Mouse (Mus musculus): Measurements from ENCODE around the gene Grip1. TPM values are rescaled to one million over a fixed set of nuclear protein-coding genes. Genes with fewer than 3 reads are reported as not detected.
A peak's percentile ranks its signal among the peaks of the same experiment; 100 is the strongest.

The Grip1 gene
- polyA plus RNA-seq, 1 experiment from 2014 or later: 5.4 TPM

GRCm38 (mm10) chr10:119475166-119475565 lies 21.5 kb downstream of the Grip1 start:
- Histone ChIP-seq H3K9ac (ENCODE audit: low read depth, low read length) (no peak overlapping the region), H3K27ac (ENCODE audit: low read depth, low read length) (no peak overlapping the region), H3K4me1 (ENCODE audit: control insufficient read depth, insufficient read depth, low read length) (no peaks in the 10 kb centered on the region), H3K4me3 (ENCODE audit: low read length) (no peak overlapping the region), H3K27me3 (ENCODE audit: control insufficient read depth, insufficient read depth, low read length) (no peaks in the 10 kb centered on the region), H3K4me2 (replicated peaks; ENCODE audit: low read depth, low read length) (no peak overlapping the region), H3K36me3 (ENCODE audit: control insufficient read depth, insufficient read depth, low read length) (no peaks in the 10 kb centered on the region), H3K9me3 (ENCODE audit: control insufficient read depth, low read length) (no peaks in the 10 kb centered on the region)
- ATAC-seq (ENCODE audit: low FRiP score, low TSS enrichment): no peak
- WGBS: 59% methylated on average over 9 of the region's 9 CpGs

- Histone ChIP-seq H3K9ac (ENCODE audit: low read depth, low read length) (no peak overlapping the region), H3K4me3 (ENCODE audit: low read length) (no peak overlapping the region), H3K4me2 (replicated peaks; ENCODE audit: low read depth, low read length) (no peak overlapping the region), H3K4me1 (ENCODE audit: control insufficient read depth, insufficient read depth, low read length) (0 out of 2 replicates have a peak, but pooled peaks cover 1% of the 10 kb centered on the region), H3K36me3 (ENCODE audit: control insufficient read depth, insufficient read depth, low read length) (no peaks in the 10 kb centered on the region), H3K27me3 (ENCODE audit: control insufficient read depth, insufficient read depth, low read length) (no peaks in the 10 kb centered on the region), H3K9me3 (ENCODE audit: control insufficient read depth, low read length) (no peaks in the 10 kb centered on the region), H3K27ac (ENCODE audit: low read depth, low read length) (no peak overlapping the region)
- ATAC-seq (ENCODE audit: low FRiP score, low TSS enrichment): no peak
- WGBS: 88% methylated on average over 8 of the region's 8 CpGs
Observed at GRCm38 (mm10) chr10:119477661-119478060, 24.0 kb downstream of the Grip1 start.

- H3K27ac ChIP-seq (ENCODE audit: low read depth, low read length): no peak overlapping the region
- no peaks in the 10 kb centered on the region for H3K9me3 ChIP-seq (ENCODE audit: control insufficient read depth, low read length)
- H3K4me2 ChIP-seq (replicated peaks; ENCODE audit: low read depth, low read length): no peak overlapping the region
- 42% methylated on average over 17 of the region's 17 CpGs for WGBS
- H3K36me3 ChIP-seq (ENCODE audit: control insufficient read depth, insufficient read depth, low read length): no peaks in the 10 kb centered on the region
- peaks cover 11% of the 10 kb centered on the region; the same call in 1 of the 2 replicates for H3K4me1 ChIP-seq (ENCODE audit: control insufficient read depth, insufficient read depth, low read length)
- H3K9ac ChIP-seq (ENCODE audit: low read depth, low read length): no peak overlapping the region
- no peaks in the 10 kb centered on the region for H3K27me3 ChIP-seq (ENCODE audit: control insufficient read depth, insufficient read depth, low read length)
- no peak overlapping the region for H3K4me3 ChIP-seq (ENCODE audit: low read length)
- peak; percentile 12; the same call in 1 of the 2 replicates for ATAC-seq (ENCODE audit: low FRiP score, low TSS enrichment)
Observed at GRCm38 (mm10) chr10:119483068-119483705, 29.6 kb downstream of the Grip1 start.

- Histone ChIP-seq H3K4me3 (ENCODE audit: low read length) (no peak overlapping the region), H3K27ac (ENCODE audit: low read depth, low read length) (no peak overlapping the region), H3K36me3 (ENCODE audit: control insufficient read depth, insufficient read depth, low read length) (no peaks in the 10 kb centered on the region), H3K4me1 (ENCODE audit: control insufficient read depth, insufficient read depth, low read length) (peaks cover 11% of the 10 kb centered on the region; the same call in 1 of the 2 replicates), H3K27me3 (ENCODE audit: control insufficient read depth, insufficient read depth, low read length) (no peaks in the 10 kb centered on the region), H3K9me3 (ENCODE audit: control insufficient read depth, low read length) (no peaks in the 10 kb centered on the region), H3K9ac (ENCODE audit: low read depth, low read length) (no peak overlapping the region), H3K4me2 (replicated peaks; ENCODE audit: low read depth, low read length) (no peak overlapping the region)
- WGBS: 33% methylated on average over 6 of the region's 6 CpGs
- ATAC-seq (ENCODE audit: low FRiP score, low TSS enrichment): no peak
Observed at GRCm38 (mm10) chr10:119483766-119484165, 30.1 kb downstream of the Grip1 start.

GRCm38 (mm10) chr10:119486936-119487335 lies 33.3 kb downstream of the Grip1 start:
- Histone ChIP-seq H3K4me2 (replicated peaks; ENCODE audit: low read depth, low read length) (no peak overlapping the region), H3K36me3 (ENCODE audit: control insufficient read depth, insufficient read depth, low read length) (no peaks in the 10 kb centered on the region), H3K27ac (ENCODE audit: low read depth, low read length) (no peak overlapping the region), H3K4me3 (ENCODE audit: low read length) (no peak overlapping the region), H3K27me3 (ENCODE audit: control insufficient read depth, insufficient read depth, low read length) (no peaks in the 10 kb centered on the region), H3K9ac (ENCODE audit: low read depth, low read length) (no peak overlapping the region), H3K9me3 (ENCODE audit: control insufficient read depth, low read length) (no peaks in the 10 kb centered on the region), H3K4me1 (ENCODE audit: control insufficient read depth, insufficient read depth, low read length) (peaks cover 11% of the 10 kb centered on the region; the same call in 1 of the 2 replicates)
- ATAC-seq (ENCODE audit: low FRiP score, low TSS enrichment): no peak
- WGBS: 81% methylated on average over 7 of the region's 7 CpGs

- Histone ChIP-seq H3K9ac (ENCODE audit: low read depth, low read length) (no peak overlapping the region), H3K4me2 (replicated peaks; ENCODE audit: low read depth, low read length) (no peak overlapping the region)
- WGBS: 92% methylated on average over 18 of the region's 18 CpGs
Observed at GRCm38 (mm10) chr10:119490831-119491230, 37.2 kb downstream of the Grip1 start.

GRCm38 (mm10) chr10:119495317-119495716 lies 41.7 kb downstream of the Grip1 start:
- 85% methylated on average over 8 of the region's 8 CpGs for WGBS
- no peak for ATAC-seq (ENCODE audit: low FRiP score, low TSS enrichment)
- H3K9me3 ChIP-seq (ENCODE audit: control insufficient read depth, low read length): peaks cover 5% of the 10 kb centered on the region; the same call in 1 of the 2 replicates

More at GRCm38 (mm10) chr10:119490831-119491230, 37.2 kb downstream of the Grip1 start:
- Histone ChIP-seq H3K36me3 (ENCODE audit: control insufficient read depth, insufficient read depth, low read length) (no peaks in the 10 kb centered on the region), H3K4me3 (ENCODE audit: low read length) (no peak overlapping the region), H3K27me3 (ENCODE audit: control insufficient read depth, insufficient read depth, low read length) (no peaks in the 10 kb centered on the region), H3K27ac (ENCODE audit: low read depth, low read length) (no peak overlapping the region), H3K4me1 (ENCODE audit: control insufficient read depth, insufficient read depth, low read length) (no peaks in the 10 kb centered on the region), H3K9me3 (ENCODE audit: control insufficient read depth, low read length) (no peaks in the 10 kb centered on the region)
- ATAC-seq (ENCODE audit: low FRiP score, low TSS enrichment): no peak

GRCm38 (mm10) chr10:119496221-119496620 lies 42.6 kb downstream of the Grip1 start:
- Histone ChIP-seq H3K4me1 (ENCODE audit: control insufficient read depth, insufficient read depth, low read length) (no peaks in the 10 kb centered on the region), H3K27me3 (ENCODE audit: control insufficient read depth, insufficient read depth, low read length) (no peaks in the 10 kb centered on the region), H3K27ac (ENCODE audit: low read depth, low read length) (no peak overlapping the region), H3K9ac (ENCODE audit: low read depth, low read length) (no peak overlapping the region), H3K4me2 (replicated peaks; ENCODE audit: low read depth, low read length) (no peak overlapping the region), H3K9me3 (ENCODE audit: control insufficient read depth, low read length) (peaks cover 7% of the 10 kb centered on the region; the same call in 1 of the 2 replicates), H3K4me3 (ENCODE audit: low read length) (no peak overlapping the region), H3K36me3 (ENCODE audit: control insufficient read depth, insufficient read depth, low read length) (no peaks in the 10 kb centered on the region)
- 55% methylated on average over 5 of the region's 5 CpGs for WGBS
- ATAC-seq (ENCODE audit: low FRiP score, low TSS enrichment): no peak

More at GRCm38 (mm10) chr10:119495317-119495716, 41.7 kb downstream of the Grip1 start:
- Histone ChIP-seq H3K27ac (ENCODE audit: low read depth, low read length) (no peak overlapping the region), H3K9ac (ENCODE audit: low read depth, low read length) (no peak overlapping the region), H3K4me2 (replicated peaks; ENCODE audit: low read depth, low read length) (no peak overlapping the region), H3K27me3 (ENCODE audit: control insufficient read depth, insufficient read depth, low read length) (no peaks in the 10 kb centered on the region), H3K4me1 (ENCODE audit: control insufficient read depth, insufficient read depth, low read length) (no peaks in the 10 kb centered on the region), H3K36me3 (ENCODE audit: control insufficient read depth, insufficient read depth, low read length) (no peaks in the 10 kb centered on the region), H3K4me3 (ENCODE audit: low read length) (no peak overlapping the region)

- no peak for ATAC-seq (ENCODE audit: low FRiP score, low TSS enrichment)
- WGBS: 96% methylated on average over 11 of the region's 11 CpGs
- Histone ChIP-seq H3K4me2 (replicated peaks; ENCODE audit: low read depth, low read length) (no peak overlapping the region), H3K27ac (ENCODE audit: low read depth, low read length) (no peak overlapping the region), H3K9ac (ENCODE audit: low read depth, low read length) (no peak overlapping the region), H3K4me3 (ENCODE audit: low read length) (no peak overlapping the region), H3K36me3 (ENCODE audit: control insufficient read depth, insufficient read depth, low read length) (no peaks in the 10 kb centered on the region), H3K27me3 (ENCODE audit: control insufficient read depth, insufficient read depth, low read length) (no peaks in the 10 kb centered on the region), H3K9me3 (ENCODE audit: control insufficient read depth, low read length) (0 out of 2 replicates have a peak, but pooled peaks cover 6% of the 10 kb centered on the region), H3K4me1 (ENCODE audit: control insufficient read depth, insufficient read depth, low read length) (no peaks in the 10 kb centered on the region)
Observed at GRCm38 (mm10) chr10:119521686-119522085, 68.1 kb downstream of the Grip1 start.

All from kidney, embryonic 14.5 days (tissue).